Mouse (Mus musculus): Measurements from ENCODE around the gene Tlnrd1. TPM values are rescaled to one million over a fixed set of nuclear protein-coding genes. Genes with fewer than 3 reads are reported as not detected.

The Tlnrd1 gene
- polyA plus RNA-seq, 1 experiment = 117 TPM

GRCm38 (mm10) chr7:83884921-83885532, 922 bp upstream of the Tlnrd1 start:
- 20% methylated on average over 6 of the region's 6 CpGs for WGBS
- peak overlapping the region; percentile 68 for H3K4me3 ChIP-seq (ENCODE audit: low read depth, low read length)

GRCm38 (mm10) chr7:83883276-83884020, 657 bp downstream of the Tlnrd1 start:
- WGBS = under 1% methylated on average over 91 of the region's 91 CpGs
- peaks cover 14% of the 10 kb centered on the region for H3K4me1 ChIP-seq (ENCODE audit: control insufficient read depth, insufficient read depth, insufficient read length, low read length)
- no peak for TF ChIP-seq CTCF (IDR thresholded peaks at IDR 0.05; ENCODE audit: extremely low read depth, insufficient read length, insufficient replicate concordance, low read depth, low read length)
- TF ChIP-seq POLR2A (IDR thresholded peaks at IDR 0.05; ENCODE audit: low read depth, low read length) = peak; percentile 64
- no peaks in the 10 kb centered on the region; the same call in 1 of the 2 replicates for H3K36me3 ChIP-seq (ENCODE audit: control insufficient read depth, insufficient read depth, low read length)
- peak overlapping the region; percentile 68 for H3K4me3 ChIP-seq (ENCODE audit: low read depth, low read length)
- no peaks in the 10 kb centered on the region for H3K27me3 ChIP-seq (ENCODE audit: control insufficient read depth, insufficient read depth, low read length)
- peak overlapping the region; percentile 89 for H3K27ac ChIP-seq (ENCODE audit: insufficient read depth, low read depth, low read length)

More at GRCm38 (mm10) chr7:83884921-83885532, 922 bp upstream of the Tlnrd1 start:
- Histone ChIP-seq H3K36me3 (ENCODE audit: control insufficient read depth, insufficient read depth, low read length) (no peaks in the 10 kb centered on the region; the same call in 1 of the 2 replicates), H3K27ac (ENCODE audit: insufficient read depth, low read depth, low read length) (peak overlapping the region; percentile 89), H3K27me3 (ENCODE audit: control insufficient read depth, insufficient read depth, low read length) (no peaks in the 10 kb centered on the region), H3K4me1 (ENCODE audit: control insufficient read depth, insufficient read depth, insufficient read length, low read length) (peaks cover 13% of the 10 kb centered on the region)
- no peak for TF ChIP-seq POLR2A (IDR thresholded peaks at IDR 0.05; ENCODE audit: low read depth, low read length)
- TF ChIP-seq CTCF (IDR thresholded peaks at IDR 0.05; ENCODE audit: extremely low read depth, insufficient read length, insufficient replicate concordance, low read depth, low read length) = no peak

- peak overlapping the region; percentile 68 for H3K4me3 ChIP-seq (ENCODE audit: low read depth, low read length)
- TF ChIP-seq POLR2A (IDR thresholded peaks at IDR 0.05; ENCODE audit: low read depth, low read length) (peak; percentile 43; the same call in 1 of the 2 replicates), CTCF (IDR thresholded peaks at IDR 0.05; ENCODE audit: extremely low read depth, insufficient read length, insufficient replicate concordance, low read depth, low read length) (no peak)
- H3K27ac ChIP-seq (ENCODE audit: insufficient read depth, low read depth, low read length) = peak overlapping the region; percentile 89
Observed at GRCm38 (mm10) chr7:83882633-83883275, 1.4 kb downstream of the Tlnrd1 start.

GRCm38 (mm10) chr7:83882150-83882632, 1.9 kb downstream of the Tlnrd1 start:
- no peak overlapping the region for H3K27ac ChIP-seq (ENCODE audit: insufficient read depth, low read depth, low read length)
- peak overlapping the region; percentile 68 for H3K4me3 ChIP-seq (ENCODE audit: low read depth, low read length)
- H3K4me1 ChIP-seq (ENCODE audit: control insufficient read depth, insufficient read depth, insufficient read length, low read length) = peaks cover 22% of the 10 kb centered on the region
- H3K27me3 ChIP-seq (ENCODE audit: control insufficient read depth, insufficient read depth, low read length) = no peaks in the 10 kb centered on the region
- no peaks in the 10 kb centered on the region; the same call in 1 of the 2 replicates for H3K36me3 ChIP-seq (ENCODE audit: control insufficient read depth, insufficient read depth, low read length)
- WGBS = 55% methylated on average over 35 of the region's 35 CpGs
- TF ChIP-seq CTCF (IDR thresholded peaks at IDR 0.05; ENCODE audit: extremely low read depth, insufficient read length, insufficient replicate concordance, low read depth, low read length) = no peak
- TF ChIP-seq POLR2A (IDR thresholded peaks at IDR 0.05; ENCODE audit: low read depth, low read length) = no peak

More at GRCm38 (mm10) chr7:83882633-83883275, 1.4 kb downstream of the Tlnrd1 start:
- H3K27me3 ChIP-seq (ENCODE audit: control insufficient read depth, insufficient read depth, low read length) = no peaks in the 10 kb centered on the region
- 9% methylated on average over 56 of the region's 56 CpGs for WGBS
- H3K36me3 ChIP-seq (ENCODE audit: control insufficient read depth, insufficient read depth, low read length) = no peaks in the 10 kb centered on the region; the same call in 1 of the 2 replicates
- peaks cover 20% of the 10 kb centered on the region for H3K4me1 ChIP-seq (ENCODE audit: control insufficient read depth, insufficient read depth, insufficient read length, low read length)

- Histone ChIP-seq H3K27ac (ENCODE audit: insufficient read depth, low read depth, low read length) (peak overlapping the region; percentile 50; the same call in 1 of the 2 replicates), H3K4me3 (ENCODE audit: low read depth, low read length) (no peak overlapping the region), H3K27me3 (ENCODE audit: control insufficient read depth, insufficient read depth, low read length) (no peaks in the 10 kb centered on the region), H3K4me1 (ENCODE audit: control insufficient read depth, insufficient read depth, insufficient read length, low read length) (peaks cover 24% of the 10 kb centered on the region), H3K36me3 (ENCODE audit: control insufficient read depth, insufficient read depth, low read length) (peaks cover 2% of the 10 kb centered on the region; the same call in 1 of the 2 replicates)
- WGBS = 16% methylated on average over 5 of the region's 5 CpGs
- TF ChIP-seq CTCF (IDR thresholded peaks at IDR 0.05; ENCODE audit: extremely low read depth, insufficient read length, insufficient replicate concordance, low read depth, low read length) = no peak
- no peak for TF ChIP-seq POLR2A (IDR thresholded peaks at IDR 0.05; ENCODE audit: low read depth, low read length)
Observed at GRCm38 (mm10) chr7:83878676-83879448, 5.2 kb downstream of the Tlnrd1 start.

- no peak for TF ChIP-seq POLR2A (IDR thresholded peaks at IDR 0.05; ENCODE audit: low read depth, low read length)
- TF ChIP-seq CTCF (IDR thresholded peaks at IDR 0.05; ENCODE audit: extremely low read depth, insufficient read length, insufficient replicate concordance, low read depth, low read length) = no peak
- no peak overlapping the region for H3K4me3 ChIP-seq (ENCODE audit: low read depth, low read length)
- H3K27ac ChIP-seq (ENCODE audit: insufficient read depth, low read depth, low read length) = peak overlapping the region; percentile 34
- H3K36me3 ChIP-seq (ENCODE audit: control insufficient read depth, insufficient read depth, low read length) = peaks cover 2% of the 10 kb centered on the region; the same call in 1 of the 2 replicates
- 27% methylated on average over 3 of the region's 3 CpGs for WGBS
- no peaks in the 10 kb centered on the region for H3K27me3 ChIP-seq (ENCODE audit: control insufficient read depth, insufficient read depth, low read length)
- H3K4me1 ChIP-seq (ENCODE audit: control insufficient read depth, insufficient read depth, insufficient read length, low read length) = peaks cover 17% of the 10 kb centered on the region
Observed at GRCm38 (mm10) chr7:83877088-83877487, 7.0 kb downstream of the Tlnrd1 start.
